Mouse (Mus musculus): ENCODE measurements around the gene Ank.

- TF ChIP-seq CTCF (IDR thresholded peaks at IDR 0.05) (no peak), EP300 (IDR thresholded peaks at IDR 0.05) (no peak)
Observed at GRCm38 (mm10) chr15:27487059-27487458, 20.6 kb downstream of the Ank start.
